Mouse (Mus musculus) liver, embryonic 13.5 days (tissue): ENCODE results near the gene Tanc1. TPM values are rescaled to one million over a fixed set of nuclear protein-coding genes. Genes with fewer than 3 reads are reported as not detected.

Source experiments
- ATAC-seq: fragments of 200-750 bp; cut with Nextera tagmentation; 2 replicates; pipeline ENCODE4 v1.8.0; 2017; ENCODE audit warnings: low read depth, mild to moderate bottlenecking, moderate number of reproducible peaks, moderate library complexity
- DNase-seq: peaks from one replicate; pipeline ENCODE4 v3.0.0; 2022
- H3K27ac ChIP-seq: fragments of 300-500 bp; sonication (generic); 2 replicates; pipeline ENCODE4 v1.5.1; 2015; ENCODE audit warnings: moderate library complexity, mild to moderate bottlenecking, inconsistent platforms
- H3K27me3 ChIP-seq: fragments of 300-500 bp; sonication (generic); 2 replicates; pipeline ENCODE4 v1.6.1; 2015; ENCODE audit warnings: mild to moderate bottlenecking, inconsistent platforms
- H3K36me3 ChIP-seq: fragments of 300-500 bp; sonication (generic); 2 replicates; pipeline ENCODE4 v1.6.1; 2015; ENCODE audit warnings: mild to moderate bottlenecking, inconsistent platforms
- H3K4me1 ChIP-seq: fragments of 300-500 bp; sonication (generic); replicated peaks from 2 replicates; pipeline ENCODE4 v1.6.1; 2015; ENCODE audit warnings: inconsistent platforms
- H3K4me2 ChIP-seq: fragments of 300-500 bp; sonication (generic); 2 replicates; pipeline ENCODE4 v1.6.1; 2015; ENCODE audit warnings: inconsistent platforms, mild to moderate bottlenecking, moderate library complexity
- H3K4me3 ChIP-seq: fragments of 300-500 bp; sonication (generic); replicated peaks from 2 replicates; pipeline ENCODE4 v1.5.1; 2015; ENCODE audit warnings: mild to moderate bottlenecking, inconsistent platforms
- H3K9ac ChIP-seq: fragments of 300-500 bp; sonication (generic); 2 replicates; pipeline ENCODE4 v1.6.1; 2015; ENCODE audit warnings: mild to moderate bottlenecking, inconsistent platforms
- H3K9me3 ChIP-seq: fragments of 300-500 bp; sonication (generic); replicated peaks from 2 replicates; pipeline ENCODE4 v1.6.1; 2016; ENCODE audit warnings: inconsistent platforms
- WGBS: fragments of 180-500 bp; shearing (Covaris S2); methylation state at CpG from one replicate; pipeline ENCODE4 v1.1.7; 2015; ENCODE audit not compliant: insufficient replicate concordance; 5-methylcytosine and 5-hydroxymethylcytosine counted together
- polyA plus RNA-seq: library from polyadenylated mRNA; unstranded; fragments of >200 nt; fragmentation: Nextera tagmentation; extraction: Ambion mirVana; gene quantifications from 2 replicates; pipeline ENCODE4 v1.2.1, GENCODE M21; 2015

Gene Tanc1
- polyA plus RNA-seq, 1 experiment from 2014 or later: 2.4 TPM

- H3K27ac ChIP-seq: no peak overlapping the region
- H3K9ac ChIP-seq: no peak overlapping the region
- no peaks in the 10 kb centered on the region for H3K36me3 ChIP-seq
- WGBS: 79% methylated on average over 19 of the region's 19 CpGs
- peaks cover 20% of the 10 kb centered on the region for H3K4me1 ChIP-seq
- ATAC-seq (no peak), DNase-seq (no peak)
- no peak overlapping the region for H3K4me2 ChIP-seq
- no peaks in the 10 kb centered on the region for H3K27me3 ChIP-seq
- no peak overlapping the region for H3K4me3 ChIP-seq
- no peaks in the 10 kb centered on the region for H3K9me3 ChIP-seq
Observed at GRCm38 (mm10) chr2:59878221-59878620, 266.4 kb downstream of the Tanc1 start.

GRCm38 (mm10) chr2:59881404-59881803, 269.6 kb downstream of the Tanc1 start:
- Histone ChIP-seq H3K9ac (peak overlapping the region; percentile 80), H3K36me3 (no peaks in the 10 kb centered on the region), H3K4me1 (peaks cover 30% of the 10 kb centered on the region), H3K27me3 (no peaks in the 10 kb centered on the region), H3K27ac (peak overlapping the region; percentile 74), H3K4me2 (peak overlapping the region; percentile 88), H3K9me3 (no peaks in the 10 kb centered on the region), H3K4me3 (peak overlapping the region; percentile 77)
- ATAC-seq: no peak
- DNase-seq: peak; percentile 20
- 12% methylated on average over 6 of the region's 6 CpGs for WGBS

GRCm38 (mm10) chr2:59881831-59882741, 270.2 kb downstream of the Tanc1 start, which contains the start of gene Wdsub1:
Wdsub1 (minus strand) TSS chr2:59882591.
- DNase-seq (peak; percentile 93), ATAC-seq (peak; percentile 95)
- H3K9ac ChIP-seq: peak within 1 kb of the TSS; percentile 80
- no peaks in the 10 kb centered on the region for H3K36me3 ChIP-seq
- peaks cover 30% of the 10 kb centered on the region for H3K4me1 ChIP-seq
- H3K27ac ChIP-seq: peak within 1 kb of the TSS; percentile 74
- H3K9me3 ChIP-seq: no peaks in the 10 kb centered on the region
- WGBS: 2% methylated on average over 56 of the region's 57 CpGs
- H3K4me2 ChIP-seq: peak within 1 kb of the TSS; percentile 88
- H3K27me3 ChIP-seq: no peaks in the 10 kb centered on the region
- peak within 1 kb of the TSS; percentile 77 for H3K4me3 ChIP-seq

GRCm38 (mm10) chr2:59882742-59883281, 271.0 kb downstream of the Tanc1 start:
- WGBS: 34% methylated on average over 8 of the region's 8 CpGs
- peak; percentile 40 for DNase-seq
- peak overlapping the region; percentile 80; the same call in 1 of the 2 replicates for H3K9ac ChIP-seq
- peaks cover 30% of the 10 kb centered on the region for H3K4me1 ChIP-seq
- H3K36me3 ChIP-seq: no peaks in the 10 kb centered on the region
- H3K27ac ChIP-seq: peak overlapping the region; percentile 69
- peak; percentile 65 for ATAC-seq
- H3K27me3 ChIP-seq: no peaks in the 10 kb centered on the region
- H3K4me3 ChIP-seq: peak overlapping the region; percentile 77
- no peaks in the 10 kb centered on the region for H3K9me3 ChIP-seq
- H3K4me2 ChIP-seq: peak overlapping the region; percentile 88

- no peak overlapping the region for H3K9ac ChIP-seq
- no peaks in the 10 kb centered on the region for H3K4me1 ChIP-seq
- no peak overlapping the region for H3K27ac ChIP-seq
- H3K36me3 ChIP-seq: no peaks in the 10 kb centered on the region
- 69% methylated on average over 6 of the region's 6 CpGs for WGBS
- no peaks in the 10 kb centered on the region for H3K9me3 ChIP-seq
- no peaks in the 10 kb centered on the region for H3K27me3 ChIP-seq
- H3K4me2 ChIP-seq: no peak overlapping the region
- H3K4me3 ChIP-seq: no peak overlapping the region
- DNase-seq: no peak
- no peak for ATAC-seq
Observed at GRCm38 (mm10) chr2:59889699-59890098, 277.9 kb downstream of the Tanc1 start.

Other genes with a start within 250 kb of the Tanc1 start
- gene Dapl1, start 127.4 kb upstream of the Tanc1 start, polyA plus RNA-seq: 0.18 TPM in 1 of 2 replicates, not detected in the other